Mouse (Mus musculus) MEL (cell line): ENCODE data around the gene Mecom. TPM values are rescaled to one million over a fixed set of nuclear protein-coding genes. Genes with fewer than 3 reads are reported as not detected.

ENCODE experiments used
- DNase-seq: peaks from one replicate; pipeline ENCODE4 v3.0.0; 2011; ENCODE audit warnings: low read depth, low spot score
- H3K27ac ChIP-seq: 2 replicates; pipeline ENCODE4 v1.5.1; 2012; ENCODE audit warnings: low read depth, mild to moderate bottlenecking, control low read depth, low read length, moderate library complexity; ENCODE audit not compliant: control insufficient read depth
- H3K27me3 ChIP-seq, 2 experiments: fragments of 150-350 bp in 1 of 2; sonication (generic) in 1 of 2; 2 replicates each; pipeline ENCODE4 v1.6.1; 2012; ENCODE audit warnings: low read length in 2 of 2, mild to moderate bottlenecking in 2 of 2, improper control_type of control experiment in 1 of 2, moderate library complexity in 1 of 2; ENCODE audit not compliant: insufficient read depth in 2 of 2, control insufficient read depth in 1 of 2
- H3K36me3 ChIP-seq, 2 experiments: 2 replicates each; pipeline ENCODE4 v1.6.1; 2012 to 2014; ENCODE audit warnings: low read length in 2 of 2, improper control_type of control experiment in 1 of 2, inconsistent platforms in 1 of 2, mild to moderate bottlenecking in 1 of 2; ENCODE audit not compliant: insufficient read depth in 2 of 2, control insufficient read depth in 1 of 2
- H3K4me1 ChIP-seq, 2 experiments: fragments of 150-350 bp in 1 of 2; sonication (generic) in 1 of 2; 2 replicates each; pipeline ENCODE4 v1.6.1; 2012; ENCODE audit warnings: low read length in 2 of 2, improper control_type of control experiment in 1 of 2, mild to moderate bottlenecking in 1 of 2; ENCODE audit not compliant: insufficient read depth in 2 of 2, control insufficient read depth in 1 of 2
- H3K4me3 ChIP-seq, 2 experiments: fragments of 150-350 bp in 1 of 2; sonication (generic) in 1 of 2; 2 replicates each; pipeline ENCODE4 v1.5.1; 2012; ENCODE audit warnings: low read depth in 2 of 2, low read length in 2 of 2, mild to moderate bottlenecking in 2 of 2, moderate library complexity in 2 of 2, control low read depth in 1 of 2, improper control_type of control experiment in 1 of 2; ENCODE audit not compliant: control insufficient read depth in 1 of 2, insufficient read depth in 1 of 2
- H3K79me2 ChIP-seq: 2 replicates; pipeline ENCODE4 v1.6.1; 2012; ENCODE audit warnings: mild to moderate bottlenecking, low read length, moderate library complexity; ENCODE audit not compliant: control insufficient read depth, poor library complexity, insufficient read depth
- H3K9ac ChIP-seq: 2 replicates; pipeline ENCODE4 v1.6.1; 2012; ENCODE audit warnings: low read depth, mild to moderate bottlenecking, control low read depth, low read length, moderate library complexity; ENCODE audit not compliant: control insufficient read depth, poor library complexity, severe bottlenecking
- H3K9me3 ChIP-seq: fragments of 150-350 bp; sonication (generic); replicated peaks from 2 replicates; pipeline ENCODE4 v1.6.1; 2012; ENCODE audit warnings: mild to moderate bottlenecking, low read length, improper control_type of control experiment, moderate library complexity; ENCODE audit not compliant: insufficient read depth
- BHLHE40 ChIP-seq: IDR thresholded peaks from 2 replicates; pipeline ENCODE4 v1.6.1; 2012; ENCODE audit warnings: low read depth, mild to moderate bottlenecking, inconsistent platforms, low read length, improper control_type of control experiment, borderline replicate concordance
- CTCF ChIP-seq, 3 experiments: IDR thresholded peaks in 2 of 3; conservative IDR thresholded peaks in 1 of 3; 2 replicates each; pipeline ENCODE4 v1.5.1; 2011 to 2012; ENCODE audit warnings: low read length in 3 of 3, low read depth in 2 of 3, mild to moderate bottlenecking in 2 of 3, improper control_type of control experiment in 1 of 3, inconsistent platforms in 1 of 3, mixed read lengths in 1 of 3, moderate library complexity in 1 of 3; ENCODE audit not compliant: control insufficient read depth in 1 of 3, insufficient read depth in 1 of 3, poor library complexity in 1 of 3, severe bottlenecking in 1 of 3
- ELF1 ChIP-seq: IDR thresholded peaks from 2 replicates; pipeline ENCODE4 v1.6.1; 2014; ENCODE audit warnings: low read depth, mild to moderate bottlenecking, inconsistent platforms, low read length, improper control_type of control experiment, moderate library complexity
- ETS1 ChIP-seq: IDR thresholded peaks from 2 replicates; pipeline ENCODE4 v1.6.1; 2012; ENCODE audit warnings: low read depth, mild to moderate bottlenecking, inconsistent platforms, low read length, improper control_type of control experiment, moderate library complexity
- GABPA ChIP-seq: IDR thresholded peaks from 2 replicates; pipeline ENCODE4 v1.6.1; 2012; ENCODE audit warnings: low read depth, mild to moderate bottlenecking, inconsistent platforms, low read length, improper control_type of control experiment, moderate library complexity
- HCFC1 ChIP-seq: IDR thresholded peaks from 2 replicates; pipeline ENCODE4 v1.6.1; 2012; ENCODE audit warnings: low read depth, mild to moderate bottlenecking, inconsistent platforms, low read length, improper control_type of control experiment, moderate library complexity
- KAT2A ChIP-seq: conservative IDR thresholded peaks from 2 replicates; pipeline ENCODE4 v1.6.1; 2012; ENCODE audit warnings: low read depth, low read length, improper control_type of control experiment, inconsistent platforms
- MAFK ChIP-seq: IDR thresholded peaks from 2 replicates; pipeline ENCODE4 v1.6.1; 2011; ENCODE audit warnings: low read depth, mild to moderate bottlenecking, low read length, improper control_type of control experiment, borderline replicate concordance
- MXI1 ChIP-seq: IDR thresholded peaks from 2 replicates; pipeline ENCODE4 v1.6.1; 2011; ENCODE audit warnings: mild to moderate bottlenecking, low read depth, low read length, improper control_type of control experiment
- NELFE ChIP-seq: IDR thresholded peaks from 2 replicates; pipeline ENCODE4 v1.6.1; 2011; ENCODE audit warnings: low read depth, low read length, improper control_type of control experiment
- NRF1 ChIP-seq: IDR thresholded peaks from 2 replicates; pipeline ENCODE4 v1.6.1; 2014; ENCODE audit warnings: low read depth, mild to moderate bottlenecking, inconsistent platforms, low read length, improper control_type of control experiment, moderate library complexity; ENCODE audit not compliant: poor library complexity, insufficient read depth, severe bottlenecking
- POLR2AphosphoS5 ChIP-seq: IDR thresholded peaks from 2 replicates; pipeline ENCODE4 v1.6.1; 2012; ENCODE audit warnings: low read depth, borderline replicate concordance, mild to moderate bottlenecking, inconsistent platforms, low read length, moderate library complexity, mixed read lengths
- TBP ChIP-seq: IDR thresholded peaks from 2 replicates; pipeline ENCODE4 v1.8.0; 2011; ENCODE audit warnings: low read depth, low read length, improper control_type of control experiment
- USF1 ChIP-seq: IDR thresholded peaks from 2 replicates; pipeline ENCODE4 v1.6.1; 2014; ENCODE audit warnings: low read depth, mild to moderate bottlenecking, inconsistent platforms, low read length, improper control_type of control experiment, moderate library complexity
- ZKSCAN1 ChIP-seq: IDR thresholded peaks from 2 replicates; pipeline ENCODE4 v1.6.1; 2012; ENCODE audit warnings: low read depth, mild to moderate bottlenecking, inconsistent platforms, low read length, improper control_type of control experiment, moderate library complexity
- ZNF384 ChIP-seq: IDR thresholded peaks from 2 replicates; pipeline ENCODE4 v1.6.1; 2012; ENCODE audit warnings: low read depth, mild to moderate bottlenecking, inconsistent platforms, low read length, improper control_type of control experiment
- polyA plus RNA-seq, 2 experiments: library from polyadenylated mRNA; stranded (reverse) in 1 of 2; unstranded in 1 of 2; fragments of >175 nt in 1 of 2; fragments of >200 nt in 1 of 2; gene quantifications; 2 replicates each; pipeline versions ENCODE4 v1.2.1 to v1.2.4; 2012; ENCODE audit warnings: low replicate concordance in 2 of 2, low read depth in 1 of 2; ENCODE audit not compliant: insufficient read length in 2 of 2, insufficient read depth in 1 of 2, missing spikeins in 1 of 2
- total RNA-seq: library from RNA; depleted of rRNA; stranded (reverse); fragments of 300-350 nt; gene quantifications from 2 replicates; pipeline ENCODE4 v1.2.3, GENCODE M21; 2012

Mecom gene
- total and polyA plus RNA-seq, 3 experiments: 0.04 TPM; not detected in 2

DNA sequence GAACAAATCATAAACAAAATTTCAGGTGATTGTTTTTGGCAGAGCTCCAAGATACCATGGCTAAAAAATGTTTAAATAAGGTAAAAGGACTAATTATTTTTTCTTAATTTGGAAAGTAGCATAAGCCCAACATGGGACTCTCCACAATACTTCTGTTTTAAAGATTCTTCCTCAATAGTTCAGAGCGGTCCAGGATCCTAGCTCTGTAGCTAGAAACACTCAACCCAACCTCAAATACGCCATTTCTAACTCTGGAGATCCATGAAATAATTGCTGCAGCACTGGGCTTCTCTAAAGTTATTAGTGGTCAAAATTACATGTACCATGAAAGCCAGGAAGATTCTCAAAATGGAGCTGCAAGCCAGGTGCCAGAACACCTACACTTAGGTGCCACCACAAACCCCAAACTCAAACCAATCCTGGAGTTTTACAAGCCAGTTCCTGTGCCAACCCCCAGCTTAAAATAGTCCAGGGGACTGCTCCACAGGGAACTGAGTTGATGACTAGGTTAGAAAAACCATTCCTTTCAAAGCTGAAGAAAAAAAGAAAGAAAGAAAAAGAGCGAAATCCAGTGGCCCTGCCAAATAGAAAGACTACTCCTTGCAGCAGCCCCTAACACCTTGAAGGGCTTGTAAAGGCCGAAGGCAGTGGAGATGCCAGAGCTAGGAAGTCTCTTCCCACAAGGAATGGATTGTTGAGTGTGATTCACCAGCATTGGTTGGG lies 102.4 kb downstream of the Mecom start:
- H3K27me3 ChIP-seq: no peaks in the 10 kb centered on the region
- TF ChIP-seq ELF1: no peak
- no peaks in the 10 kb centered on the region for H3K79me2 ChIP-seq
- DNase-seq: no peak
- no peaks in the 10 kb centered on the region for H3K9me3 ChIP-seq
- H3K36me3 ChIP-seq: no peaks in the 10 kb centered on the region
- no peak overlapping the region for H3K4me3 ChIP-seq
- H3K9ac ChIP-seq: no peak overlapping the region
- H3K27ac ChIP-seq: no peak overlapping the region
- H3K4me1 ChIP-seq: no peaks in the 10 kb centered on the region

DNA sequence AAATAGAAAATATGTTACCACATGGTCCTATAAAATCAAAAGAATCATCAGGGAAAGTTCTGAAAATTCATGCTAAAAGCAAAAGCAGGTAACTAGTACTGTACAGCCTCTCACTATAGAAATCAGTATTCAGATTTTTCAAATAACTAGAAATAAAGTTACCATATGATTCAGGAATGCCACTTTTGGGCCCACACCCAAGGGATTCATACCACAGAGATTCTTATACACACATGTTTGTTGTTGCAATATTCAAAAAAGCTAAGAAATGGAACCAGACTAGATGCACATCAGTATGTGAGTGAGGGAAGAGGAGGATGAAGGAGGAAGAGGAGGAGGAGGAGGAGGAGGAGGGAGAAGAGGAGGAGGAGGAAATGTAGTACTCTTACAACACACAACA lies 106.2 kb downstream of the Mecom start:
- Histone ChIP-seq H3K4me1 (no peaks in the 10 kb centered on the region), H3K9ac (no peak overlapping the region), H3K9me3 (no peaks in the 10 kb centered on the region), H3K27ac (no peak overlapping the region), H3K27me3 (no peaks in the 10 kb centered on the region; a peak in 1 of 4 replicates), H3K79me2 (no peaks in the 10 kb centered on the region), H3K4me3 (no peak overlapping the region)
- TF ChIP-seq GABPA (no peak), HCFC1 (no peak), ETS1 (no peak), ZKSCAN1 (no peak), USF1 (no peak), ZNF384 (no peak), NRF1 (no peak), NELFE (no peak), BHLHE40 (no peak), KAT2A (no peak), POLR2AphosphoS5 (no peak), MXI1 (no peak)
- TF ChIP-seq, all 39 proteins: peak for 0
- H3K36me3 ChIP-seq: no peaks in the 10 kb centered on the region
- DNase-seq: no peak

DNA sequence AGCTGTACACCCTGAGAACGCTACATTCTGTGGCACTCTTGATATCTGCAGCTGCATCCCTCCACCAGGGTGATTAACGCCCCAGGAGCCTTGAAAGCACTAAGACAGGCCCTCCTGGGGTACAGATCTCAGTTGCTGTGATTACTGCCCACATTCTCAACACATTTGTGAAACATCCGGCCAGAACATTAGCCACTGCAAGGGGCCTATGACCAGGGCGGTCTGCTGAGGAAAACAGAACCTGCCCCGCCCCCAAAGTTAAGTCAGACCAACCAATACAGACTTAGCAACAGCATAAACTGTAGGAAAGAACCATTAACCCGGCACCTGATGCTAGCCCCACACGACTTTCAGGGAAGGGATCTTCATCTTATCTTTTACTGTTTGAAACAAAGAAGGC lies 109.8 kb downstream of the Mecom start:
- Histone ChIP-seq H3K27me3 (no peaks in the 10 kb centered on the region; a peak in 1 of 4 replicates), H3K9ac (no peak overlapping the region), H3K4me3 (no peak overlapping the region), H3K27ac (no peak overlapping the region), H3K36me3 (no peaks in the 10 kb centered on the region), H3K4me1 (no peaks in the 10 kb centered on the region), H3K79me2 (no peaks in the 10 kb centered on the region)
- no peak for DNase-seq
- TF ChIP-seq MXI1: no peak
- TF ChIP-seq GABPA: no peak
- TF ChIP-seq NELFE: no peak
- TF ChIP-seq CTCF (IDR thresholded peaks at IDR 0.05 in 2 of 3, conservative IDR thresholded peaks at IDR 0.05 in 1 of 3; ENCODE audit: control insufficient read depth in 1 of 3, insufficient read depth in 1 of 3, low read depth in 2 of 3, low read length in 3 of 3, poor library complexity in 1 of 3, severe bottlenecking in 1 of 3): no peak
- TF ChIP-seq MAFK: no peak
- no peak for TF ChIP-seq TBP
- TF ChIP-seq, all 39 proteins: peak for 0
- no peaks in the 10 kb centered on the region for H3K9me3 ChIP-seq
